Mouse (Mus musculus) CH12.LX (cell line): Measurements from ENCODE around the gene Slc25a18.

ENCODE experiments used
- CHD1 ChIP-seq: IDR thresholded peaks from 2 replicates; pipeline ENCODE4 v1.6.1; 2012; ENCODE audit warnings: low read depth, low read length, improper control_type of control experiment, inconsistent platforms
- CTCF ChIP-seq, 2 experiments: IDR thresholded peaks in 1 of 2; conservative IDR thresholded peaks in 1 of 2; 2 replicates each; pipeline ENCODE4 v1.5.1; 2011 to 2012; ENCODE audit warnings: low read depth in 2 of 2, low read length in 2 of 2, improper control_type of control experiment in 1 of 2, inconsistent platforms in 1 of 2, mild to moderate bottlenecking in 1 of 2, moderate library complexity in 1 of 2
- HCFC1 ChIP-seq: IDR thresholded peaks from 2 replicates; pipeline ENCODE4 v1.6.1; 2012; ENCODE audit warnings: low read depth, mild to moderate bottlenecking, inconsistent platforms, low read length, improper control_type of control experiment
- JUN ChIP-seq: IDR thresholded peaks from 2 replicates; pipeline ENCODE4 v1.6.1; 2011; ENCODE audit warnings: low read depth, mild to moderate bottlenecking, low read length, improper control_type of control experiment, moderate library complexity; ENCODE audit not compliant: insufficient read depth
- MYC ChIP-seq: IDR thresholded peaks from 2 replicates; pipeline ENCODE4 v1.6.1; 2011; ENCODE audit warnings: low read depth, mild to moderate bottlenecking, improper control_type of control experiment, low read length
- NELFE ChIP-seq: IDR thresholded peaks from 2 replicates; pipeline ENCODE4 v1.6.1; 2011; ENCODE audit warnings: low read depth, low read length, improper control_type of control experiment
- TCF12 ChIP-seq: IDR thresholded peaks from 2 replicates; pipeline ENCODE4 v1.6.1; 2014; ENCODE audit warnings: low read depth, mild to moderate bottlenecking, inconsistent platforms, low read length, improper control_type of control experiment

DNA sequence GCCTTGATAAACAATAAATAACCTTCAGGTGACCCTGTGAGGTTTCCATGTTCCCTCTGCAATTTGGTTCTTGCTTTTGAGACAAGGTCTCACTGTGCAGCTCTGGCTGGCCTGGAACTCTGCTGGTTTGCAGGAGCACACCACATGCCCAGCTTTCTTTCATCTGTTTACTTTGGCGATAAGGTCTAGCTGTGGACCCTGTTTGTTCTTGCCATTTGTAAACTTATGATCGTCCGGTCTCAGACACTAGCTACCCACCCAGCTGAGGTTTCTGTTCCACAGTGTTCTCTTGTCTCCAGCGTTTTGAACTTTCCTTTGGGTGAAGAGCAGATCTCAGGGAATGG is 34.3 kb downstream of the Slc25a18 start:
- no peak for TF ChIP-seq CHD1
- TF ChIP-seq CTCF (conservative IDR thresholded peaks at IDR 0.05 in 1 of 2, IDR thresholded peaks at IDR 0.05 in 1 of 2; ENCODE audit: low read depth in 2 of 2, low read length in 2 of 2): no peak
- no peak for TF ChIP-seq NELFE
- TF ChIP-seq TCF12: no peak
- TF ChIP-seq JUN: no peak
- no peak for TF ChIP-seq MYC
- no peak for TF ChIP-seq HCFC1
